Mouse (Mus musculus): ENCODE data around the gene Grem1.

DNA sequence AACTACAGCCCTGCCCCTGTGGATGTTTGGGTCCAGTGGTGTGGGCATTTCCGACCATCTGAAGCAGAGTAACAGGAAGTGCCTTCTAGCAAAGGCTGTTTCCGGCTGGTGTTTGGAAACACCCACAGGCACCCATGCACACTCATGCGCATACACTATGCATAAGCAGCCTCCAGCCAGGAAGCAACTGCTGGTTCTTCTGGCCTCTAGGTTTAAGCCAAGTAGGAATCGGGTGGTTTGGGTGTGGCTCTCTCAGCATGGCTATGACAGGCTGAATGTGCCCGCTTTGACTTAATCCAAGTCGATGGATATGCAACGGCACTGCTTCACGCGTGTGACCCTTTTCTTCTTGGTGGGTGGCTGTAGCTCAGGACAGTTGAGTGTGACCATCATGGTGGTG lies 9.1 kb downstream of the Grem1 start:
- TF ChIP-seq POLR2A (IDR thresholded peaks at IDR 0.05; ENCODE audit: control insufficient read depth, low read depth, low read length), result no peak
- no peak for TF ChIP-seq CTCF (IDR thresholded peaks at IDR 0.05; ENCODE audit: control insufficient read depth, insufficient read depth, insufficient replicate concordance, low read depth, low read length)

Data from testis, adult 2 months (tissue).